Mouse (Mus musculus): ENCODE results near the gene Pex7.

Gene Pex7

GRCm38 (mm10) chr10:19913806-19914205, 6.3 kb upstream of the Pex7 start:
- no peaks in the 10 kb centered on the region for H3K36me3 ChIP-seq (ENCODE audit: control insufficient read depth, insufficient read depth, low read length, poor library complexity, severe bottlenecking)
- no peaks in the 10 kb centered on the region for H3K27me3 ChIP-seq (ENCODE audit: control insufficient read depth, insufficient read depth, low read length, poor library complexity, severe bottlenecking)
- peak; percentile 70 for DNase-seq (ENCODE audit: low read depth, low spot score)

- DNase-seq (ENCODE audit: low read depth, low spot score) = peak; percentile 62
- no peaks in the 10 kb centered on the region for H3K27me3 ChIP-seq (ENCODE audit: control insufficient read depth, insufficient read depth, low read length, poor library complexity, severe bottlenecking)
- H3K36me3 ChIP-seq (ENCODE audit: control insufficient read depth, insufficient read depth, low read length, poor library complexity, severe bottlenecking) = no peaks in the 10 kb centered on the region
Measured at GRCm38 (mm10) chr10:19911583-19911982, 4.1 kb upstream of the Pex7 start.

- no peaks in the 10 kb centered on the region for H3K27me3 ChIP-seq (ENCODE audit: control insufficient read depth, insufficient read depth, low read length, poor library complexity, severe bottlenecking)
- no peaks in the 10 kb centered on the region for H3K36me3 ChIP-seq (ENCODE audit: control insufficient read depth, insufficient read depth, low read length, poor library complexity, severe bottlenecking)
- no peak for DNase-seq (ENCODE audit: low read depth, low spot score)
Measured at GRCm38 (mm10) chr10:19910516-19910915, 3.0 kb upstream of the Pex7 start.

GRCm38 (mm10) chr10:19908076-19908475, 587 bp upstream of the Pex7 start:
- H3K27me3 ChIP-seq (ENCODE audit: control insufficient read depth, insufficient read depth, low read length, poor library complexity, severe bottlenecking) = no peaks in the 10 kb centered on the region
- no peaks in the 10 kb centered on the region for H3K36me3 ChIP-seq (ENCODE audit: control insufficient read depth, insufficient read depth, low read length, poor library complexity, severe bottlenecking)
- no peak for DNase-seq (ENCODE audit: low read depth, low spot score)

- Histone ChIP-seq H3K27me3 (ENCODE audit: control insufficient read depth, insufficient read depth, low read length, poor library complexity, severe bottlenecking) (no peaks in the 10 kb centered on the region), H3K36me3 (ENCODE audit: control insufficient read depth, insufficient read depth, low read length, poor library complexity, severe bottlenecking) (no peaks in the 10 kb centered on the region; the same call in 1 of the 2 replicates)
- no peak for DNase-seq (ENCODE audit: low read depth, low spot score)
Measured at GRCm38 (mm10) chr10:19904077-19904820, 3.2 kb downstream of the Pex7 start.

- H3K36me3 ChIP-seq (ENCODE audit: control insufficient read depth, insufficient read depth, low read length, poor library complexity, severe bottlenecking) = no peaks in the 10 kb centered on the region; the same call in 1 of the 2 replicates
- no peaks in the 10 kb centered on the region for H3K27me3 ChIP-seq (ENCODE audit: control insufficient read depth, insufficient read depth, low read length, poor library complexity, severe bottlenecking)
- DNase-seq (ENCODE audit: low read depth, low spot score) = no peak
Measured at GRCm38 (mm10) chr10:19901992-19902391, 5.5 kb downstream of the Pex7 start.

- Histone ChIP-seq H3K27me3 (ENCODE audit: control insufficient read depth, insufficient read depth, low read length, poor library complexity, severe bottlenecking) (no peaks in the 10 kb centered on the region), H3K36me3 (ENCODE audit: control insufficient read depth, insufficient read depth, low read length, poor library complexity, severe bottlenecking) (no peaks in the 10 kb centered on the region; the same call in 1 of the 2 replicates)
- no peak for DNase-seq (ENCODE audit: low read depth, low spot score)
Measured at GRCm38 (mm10) chr10:19900191-19900590, 7.3 kb downstream of the Pex7 start.

- DNase-seq (ENCODE audit: low read depth, low spot score) = peak; percentile 70
- no peaks in the 10 kb centered on the region for H3K36me3 ChIP-seq (ENCODE audit: control insufficient read depth, insufficient read depth, low read length, poor library complexity, severe bottlenecking)
- H3K27me3 ChIP-seq (ENCODE audit: control insufficient read depth, insufficient read depth, low read length, poor library complexity, severe bottlenecking) = no peaks in the 10 kb centered on the region
Measured at GRCm38 (mm10) chr10:19893976-19894375, 13.5 kb downstream of the Pex7 start.

GRCm38 (mm10) chr10:19893146-19893545, 14.3 kb downstream of the Pex7 start:
- no peaks in the 10 kb centered on the region for H3K27me3 ChIP-seq (ENCODE audit: control insufficient read depth, insufficient read depth, low read length, poor library complexity, severe bottlenecking)

GRCm38 (mm10) chr10:19891686-19892085, 15.8 kb downstream of the Pex7 start:
- no peak for DNase-seq (ENCODE audit: low read depth, low spot score)
- Histone ChIP-seq H3K27me3 (ENCODE audit: control insufficient read depth, insufficient read depth, low read length, poor library complexity, severe bottlenecking) (no peaks in the 10 kb centered on the region), H3K36me3 (ENCODE audit: control insufficient read depth, insufficient read depth, low read length, poor library complexity, severe bottlenecking) (no peaks in the 10 kb centered on the region)

More at GRCm38 (mm10) chr10:19893146-19893545, 14.3 kb downstream of the Pex7 start:
- no peak for DNase-seq (ENCODE audit: low read depth, low spot score)
- H3K36me3 ChIP-seq (ENCODE audit: control insufficient read depth, insufficient read depth, low read length, poor library complexity, severe bottlenecking) = no peaks in the 10 kb centered on the region

- no peaks in the 10 kb centered on the region for H3K27me3 ChIP-seq (ENCODE audit: control insufficient read depth, insufficient read depth, low read length, poor library complexity, severe bottlenecking)
- DNase-seq (ENCODE audit: low read depth, low spot score) = no peak
- no peaks in the 10 kb centered on the region for H3K36me3 ChIP-seq (ENCODE audit: control insufficient read depth, insufficient read depth, low read length, poor library complexity, severe bottlenecking)
Measured at GRCm38 (mm10) chr10:19889908-19890307, 17.6 kb downstream of the Pex7 start.

GRCm38 (mm10) chr10:19886249-19886648, 21.2 kb downstream of the Pex7 start:
- no peaks in the 10 kb centered on the region; the same call in 1 of the 2 replicates for H3K36me3 ChIP-seq (ENCODE audit: control insufficient read depth, insufficient read depth, low read length, poor library complexity, severe bottlenecking)
- no peak for DNase-seq (ENCODE audit: low read depth, low spot score)
- H3K27me3 ChIP-seq (ENCODE audit: control insufficient read depth, insufficient read depth, low read length, poor library complexity, severe bottlenecking) = no peaks in the 10 kb centered on the region

- DNase-seq (ENCODE audit: low read depth, low spot score) = no peak
- H3K36me3 ChIP-seq (ENCODE audit: control insufficient read depth, insufficient read depth, low read length, poor library complexity, severe bottlenecking) = peaks cover 1% of the 10 kb centered on the region; the same call in 1 of the 2 replicates
- no peaks in the 10 kb centered on the region for H3K27me3 ChIP-seq (ENCODE audit: control insufficient read depth, insufficient read depth, low read length, poor library complexity, severe bottlenecking)
Measured at GRCm38 (mm10) chr10:19884409-19884808, 23.1 kb downstream of the Pex7 start.

- H3K36me3 ChIP-seq (ENCODE audit: control insufficient read depth, insufficient read depth, low read length, poor library complexity, severe bottlenecking) = peaks cover 1% of the 10 kb centered on the region; the same call in 1 of the 2 replicates
- no peak for DNase-seq (ENCODE audit: low read depth, low spot score)
- H3K27me3 ChIP-seq (ENCODE audit: control insufficient read depth, insufficient read depth, low read length, poor library complexity, severe bottlenecking) = no peaks in the 10 kb centered on the region
Measured at GRCm38 (mm10) chr10:19880437-19880836, 27.1 kb downstream of the Pex7 start.

- DNase-seq (ENCODE audit: low read depth, low spot score) = no peak
- peaks cover 1% of the 10 kb centered on the region; the same call in 1 of the 2 replicates for H3K36me3 ChIP-seq (ENCODE audit: control insufficient read depth, insufficient read depth, low read length, poor library complexity, severe bottlenecking)
Measured at GRCm38 (mm10) chr10:19879161-19879560, 28.3 kb downstream of the Pex7 start.

More at GRCm38 (mm10) chr10:19879161-19879560, 28.3 kb downstream of the Pex7 start:
- H3K27me3 ChIP-seq (ENCODE audit: control insufficient read depth, insufficient read depth, low read length, poor library complexity, severe bottlenecking) = no peaks in the 10 kb centered on the region
